Mouse (Mus musculus) CD4-positive helper T cell, adult 2 months (primary cell): ENCODE measurements around the gene Nrd1.

Experiments
- DNase-seq: peaks from one replicate; pipeline ENCODE4 v3.0.0-alpha.2; 2012; ENCODE audit warnings: low read depth, missing footprints, low spot score

Gene Nrd1

DNA sequence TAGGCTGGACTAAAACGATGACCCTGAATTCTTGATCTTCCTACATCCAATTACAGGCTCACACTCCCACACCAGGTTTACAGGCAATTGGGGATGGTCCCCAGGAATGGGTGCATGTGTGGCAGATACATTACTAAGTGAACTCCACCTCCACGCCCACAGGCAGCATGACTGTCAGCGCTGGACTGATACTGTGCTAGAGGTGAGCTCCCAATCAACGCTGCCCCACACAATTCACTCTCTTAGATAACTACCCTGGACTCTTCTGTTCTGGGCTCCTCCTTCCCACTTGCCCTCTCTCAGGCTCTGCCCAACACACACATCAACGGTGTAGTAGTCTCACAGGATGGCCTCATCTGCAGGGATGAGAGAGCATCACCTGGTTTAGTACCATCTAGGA, 91.9 kb downstream of the Nrd1 start:
- DNase-seq: no peak

DNA sequence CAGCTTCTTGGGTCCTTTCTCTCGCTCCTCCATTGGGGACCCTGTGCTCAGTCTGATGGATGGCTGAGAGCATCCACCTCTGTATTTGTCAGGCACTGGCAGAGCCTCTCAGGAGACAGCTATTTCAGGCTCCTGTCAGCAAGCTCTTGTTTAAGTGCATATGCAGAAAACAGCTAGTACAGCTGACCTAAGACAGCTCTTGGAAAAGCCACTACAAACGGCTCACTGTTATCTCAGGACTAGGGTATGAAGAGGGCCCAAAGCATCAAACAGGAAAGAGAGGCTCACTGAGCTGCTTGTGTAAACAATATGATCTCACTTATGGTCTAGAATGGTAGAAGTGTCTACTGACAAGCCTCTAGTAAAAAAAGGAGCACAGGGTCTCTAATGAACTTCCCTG, 93.8 kb downstream of the Nrd1 start:
- no peak for DNase-seq

DNA sequence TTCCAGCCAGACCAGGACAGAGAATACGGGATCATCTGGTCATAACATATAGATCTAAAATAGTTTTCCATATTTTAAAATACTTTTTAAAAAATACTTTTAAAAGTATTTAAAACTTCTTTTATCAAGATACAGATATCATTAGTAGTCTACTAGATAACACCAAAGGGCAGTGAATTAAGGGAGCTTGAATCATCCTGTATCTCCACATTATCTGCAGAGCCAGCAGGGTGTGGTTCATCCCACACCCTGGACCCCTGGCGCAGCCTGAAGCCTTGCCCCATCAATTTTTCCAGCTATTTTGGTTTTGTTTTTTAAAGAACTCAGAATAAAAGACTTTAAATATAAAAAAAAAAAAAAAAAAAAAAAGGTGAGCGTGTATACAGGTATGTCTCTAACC, 98.4 kb downstream of the Nrd1 start:
- no peak for DNase-seq

DNA sequence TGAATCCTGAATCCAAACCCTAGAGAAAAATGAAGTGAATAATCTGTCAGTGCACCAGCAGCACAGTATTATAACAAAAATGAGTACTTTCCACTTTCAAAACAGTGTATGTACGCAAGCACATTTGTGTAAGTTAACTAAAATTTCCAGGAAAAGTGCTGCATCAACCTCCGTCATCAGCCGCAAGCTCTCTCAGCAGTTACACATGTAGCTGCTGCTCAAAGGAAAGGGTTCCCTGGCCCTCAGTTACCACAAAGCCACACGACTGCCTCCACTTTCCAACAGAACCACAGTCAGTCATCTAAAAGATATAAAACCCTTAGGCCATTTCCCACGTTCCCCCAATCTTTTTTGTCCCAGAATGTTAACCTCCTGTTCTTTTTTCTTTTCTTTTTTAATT, 102.1 kb downstream of the Nrd1 start:
- peak; percentile 78 for DNase-seq

DNA sequence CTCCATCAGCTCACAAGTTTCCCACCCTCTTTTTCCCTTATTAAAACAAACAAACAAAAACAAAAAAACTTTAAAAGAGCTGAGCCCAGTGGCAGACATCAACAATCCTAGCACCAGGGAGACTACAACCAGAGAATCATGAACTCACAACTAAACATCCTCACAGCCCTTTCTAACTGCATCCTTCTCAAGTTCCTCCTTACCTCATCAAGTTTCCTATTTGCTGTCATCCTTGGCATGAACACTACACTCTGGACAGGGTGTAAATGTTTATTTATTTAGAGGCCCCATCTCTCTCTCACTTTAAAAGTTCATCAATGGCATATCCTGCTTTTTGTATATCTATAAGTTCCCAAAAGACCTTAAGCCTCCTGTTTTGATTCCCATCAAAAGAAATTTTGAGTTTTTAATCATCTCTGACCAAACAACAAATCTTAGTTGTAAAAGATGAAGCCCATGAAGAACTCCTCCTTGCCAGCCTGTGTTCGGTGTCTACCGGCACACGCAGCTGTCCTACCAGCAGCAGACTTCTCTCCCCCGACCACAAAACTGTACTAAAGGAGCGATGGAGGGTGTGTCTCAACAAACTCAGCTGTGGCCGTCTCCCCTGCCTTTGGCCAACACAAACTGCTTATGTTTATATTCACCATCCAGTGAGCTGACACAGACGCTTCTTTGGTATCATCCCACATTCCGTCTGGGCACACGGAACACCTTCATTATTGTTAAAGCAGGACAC, 102.9 kb downstream of the Nrd1 start:
- DNase-seq: no peak

DNA sequence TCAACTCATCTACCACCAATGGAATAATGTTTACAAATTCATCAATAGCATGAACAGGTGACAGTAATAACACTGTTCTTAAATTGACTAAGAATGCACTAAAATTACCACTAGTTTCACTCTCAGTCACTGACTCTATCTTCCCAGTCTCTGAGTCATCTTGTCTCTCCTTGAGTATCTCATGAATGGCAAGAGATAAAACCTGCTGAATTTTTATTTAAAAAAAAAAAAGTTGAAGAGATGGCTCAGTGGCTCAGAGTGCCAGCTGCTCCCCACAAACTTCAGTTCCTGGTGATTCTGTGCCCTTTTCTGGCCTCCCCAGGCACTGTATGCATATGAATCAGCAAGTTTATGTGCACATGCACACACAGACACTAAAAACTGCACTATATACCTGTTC, 104.8 kb downstream of the Nrd1 start:
- peak; percentile 55 for DNase-seq

DNA sequence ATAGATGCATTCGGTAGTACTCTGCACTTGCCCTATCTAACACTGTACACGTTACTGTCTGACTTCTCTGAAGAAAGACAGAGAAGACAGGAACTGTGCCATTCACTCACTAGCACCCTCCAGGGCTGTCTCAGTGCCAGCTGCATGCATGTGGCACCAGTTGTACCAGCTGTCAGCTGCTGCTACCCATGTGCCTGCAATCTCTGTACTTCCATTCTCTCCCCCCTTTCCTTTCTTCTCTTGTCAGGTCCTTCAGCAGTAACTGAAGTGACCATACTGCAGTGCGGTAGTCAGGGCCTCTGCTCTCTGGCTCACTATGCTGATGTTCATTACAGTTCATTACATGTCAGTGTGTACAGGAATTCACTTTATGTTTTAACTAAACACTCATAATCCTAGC, 105.6 kb downstream of the Nrd1 start:
- no peak for DNase-seq

DNA sequence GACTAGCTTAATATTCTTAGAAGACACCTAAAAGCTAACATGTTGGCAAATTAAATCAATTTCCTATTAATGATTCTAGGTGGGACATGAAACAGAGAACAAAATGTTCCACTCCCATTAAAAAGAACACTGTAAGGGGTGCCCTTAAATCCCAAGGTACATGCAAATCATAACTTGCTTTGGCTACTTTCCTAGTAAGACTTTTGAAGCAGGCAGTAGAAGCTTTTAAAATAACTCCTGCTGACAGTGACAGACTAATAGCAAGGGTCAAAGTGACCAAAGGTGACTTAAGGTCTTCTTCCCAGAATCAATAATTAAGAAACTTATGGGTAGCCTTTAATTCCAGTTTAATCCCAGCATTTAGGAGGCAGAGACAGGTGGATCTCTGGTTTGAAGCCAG, 106.1 kb downstream of the Nrd1 start:
- no peak for DNase-seq

DNA sequence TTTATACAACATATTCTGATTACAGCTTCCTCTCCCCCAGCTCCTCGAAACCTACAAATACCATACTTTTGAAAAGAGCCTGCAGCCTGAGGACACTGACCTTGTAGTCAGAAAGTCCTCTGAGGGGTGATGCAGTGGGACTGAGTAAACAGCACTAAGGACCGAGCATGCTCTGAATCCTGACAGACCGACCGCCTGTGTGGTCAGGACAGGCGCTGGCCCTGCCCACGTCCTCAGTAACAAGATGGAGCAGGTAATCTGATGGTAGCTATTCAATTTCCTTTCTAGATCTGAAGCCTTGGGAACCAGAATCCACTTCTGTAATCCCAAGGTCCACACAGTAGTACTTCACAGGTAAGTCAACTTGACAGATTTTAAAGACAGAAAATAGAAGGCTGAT, 108.6 kb downstream of the Nrd1 start:
- no peak for DNase-seq

DNA sequence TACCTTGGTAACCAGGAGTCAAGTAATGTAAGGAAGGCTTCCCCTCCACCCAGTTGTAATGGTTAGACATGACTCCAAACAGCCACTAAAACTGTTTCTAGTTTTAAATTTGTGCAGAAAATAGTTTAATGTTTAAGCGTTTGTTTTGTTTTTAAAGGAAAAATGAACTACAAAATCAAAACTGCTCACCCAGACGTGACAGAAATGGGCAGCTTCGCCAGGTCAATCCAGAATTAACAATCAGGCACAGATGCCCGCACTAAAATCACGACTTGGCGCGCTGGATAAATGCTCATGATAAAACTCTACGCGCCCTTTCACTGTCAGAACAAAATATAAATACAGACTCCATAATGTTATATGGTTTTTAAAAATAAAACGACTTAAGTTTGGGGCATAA, 109.2 kb downstream of the Nrd1 start:
- no peak for DNase-seq

DNA sequence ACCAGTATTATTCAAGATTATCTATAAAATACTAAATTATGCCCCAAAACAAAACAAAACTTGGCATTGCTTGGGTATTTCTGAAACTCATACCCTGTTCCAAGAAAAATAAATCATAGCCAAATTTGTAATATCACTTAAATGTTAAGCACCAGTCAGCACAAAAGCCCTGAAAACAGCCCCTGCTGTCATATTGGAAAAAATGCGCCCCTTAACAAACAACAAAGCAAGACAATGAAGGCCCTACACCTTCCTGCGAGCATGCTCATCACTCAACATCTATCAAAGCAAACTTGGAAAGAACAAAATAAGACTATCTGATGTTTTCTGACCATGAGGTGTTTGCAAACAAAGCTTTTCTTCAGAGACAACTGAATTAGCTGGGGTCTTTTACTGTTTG, 110.5 kb downstream of the Nrd1 start:
- DNase-seq: no peak
